Mouse (Mus musculus): ENCODE results near the gene Bckdha. TPM values are rescaled to one million over a fixed set of nuclear protein-coding genes. Genes with fewer than 3 reads are reported as not detected.

Bckdha gene
- total RNA-seq, 2 experiments from 2014 or later, result 51.9 to 60.8 TPM

DNA sequence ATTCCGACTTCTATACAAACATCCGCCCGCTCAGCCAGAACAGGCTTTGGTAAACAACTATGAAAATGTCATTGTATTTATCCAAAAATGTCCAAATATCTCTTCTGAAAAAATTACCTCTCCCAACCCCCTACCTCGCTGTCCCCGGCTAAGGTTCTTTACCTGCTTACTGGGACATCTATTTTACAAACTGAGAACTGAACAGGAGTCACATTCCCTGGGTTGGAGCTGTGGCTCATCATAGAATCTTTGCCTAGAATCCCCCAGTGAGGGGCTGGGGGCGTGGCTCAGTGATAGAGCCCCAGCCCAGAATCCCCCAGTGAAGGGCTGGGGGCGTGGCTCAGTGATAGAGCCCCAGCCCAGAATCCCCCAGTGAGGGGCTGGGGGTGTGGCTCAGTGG lies 47.3 kb downstream of the Bckdha start:
- DNase-seq, result no peak

DNA sequence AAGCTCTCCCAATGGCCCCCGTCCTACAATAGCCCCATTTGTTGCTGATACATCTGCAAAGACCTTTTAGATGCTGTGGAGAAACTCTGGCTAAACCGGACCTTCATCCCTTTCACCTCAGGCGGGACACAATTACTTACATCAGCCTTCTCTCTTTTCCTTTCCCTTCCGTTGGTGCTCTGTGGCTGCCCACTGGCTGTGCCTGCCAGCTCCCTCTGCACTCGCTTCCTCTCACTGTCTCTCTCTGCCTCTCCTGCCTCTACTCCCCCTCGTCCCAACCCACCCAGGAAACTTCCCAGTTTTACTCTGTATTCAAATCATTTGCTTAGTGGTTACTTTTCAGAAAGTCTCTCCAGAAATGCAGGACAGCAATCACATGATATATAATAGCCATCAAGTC lies 48.7 kb downstream of the Bckdha start:
- DNase-seq, result no peak

DNA sequence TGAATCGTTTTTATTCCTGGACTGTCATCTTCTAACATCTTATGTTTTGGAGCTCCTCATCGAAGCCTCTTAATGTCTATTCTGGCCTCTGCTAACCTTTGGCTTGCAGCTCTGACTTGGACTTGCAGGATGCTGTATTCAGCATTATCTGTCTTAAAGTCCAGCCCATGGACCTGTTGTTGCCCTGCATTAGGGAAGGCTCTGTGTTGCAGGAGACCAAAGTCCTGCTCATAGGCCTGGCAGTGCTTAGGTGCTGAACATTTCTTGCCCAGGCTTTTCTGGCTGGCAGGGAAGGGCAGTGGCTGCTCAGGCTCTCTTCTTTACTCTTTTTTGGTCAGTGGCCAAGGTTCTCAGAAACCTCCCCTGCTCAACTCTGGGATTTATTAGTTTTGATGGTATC lies 51.6 kb downstream of the Bckdha start:
- no peak for DNase-seq

DNA sequence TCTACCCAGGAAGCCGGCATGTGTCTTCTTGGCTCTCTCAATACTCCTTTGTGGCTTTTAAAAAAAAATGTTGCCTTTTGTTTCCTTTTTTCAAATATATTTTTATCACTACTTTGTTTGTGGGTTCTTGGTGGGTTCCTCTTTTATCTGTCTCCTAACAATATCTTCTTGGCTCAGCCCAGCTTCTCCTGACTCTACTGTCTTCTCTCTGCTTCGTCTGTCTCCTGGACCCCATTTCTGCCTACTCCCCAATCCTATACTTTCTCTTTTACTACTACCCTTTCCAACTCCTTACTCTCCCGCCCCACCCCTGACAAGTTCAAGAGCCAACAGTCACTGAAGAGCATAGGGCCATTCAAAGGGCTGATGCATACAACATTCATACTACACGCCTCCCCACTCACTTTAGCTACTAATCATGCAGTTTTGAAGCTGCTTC lies 52.1 kb downstream of the Bckdha start:
- DNase-seq, result no peak

DNA sequence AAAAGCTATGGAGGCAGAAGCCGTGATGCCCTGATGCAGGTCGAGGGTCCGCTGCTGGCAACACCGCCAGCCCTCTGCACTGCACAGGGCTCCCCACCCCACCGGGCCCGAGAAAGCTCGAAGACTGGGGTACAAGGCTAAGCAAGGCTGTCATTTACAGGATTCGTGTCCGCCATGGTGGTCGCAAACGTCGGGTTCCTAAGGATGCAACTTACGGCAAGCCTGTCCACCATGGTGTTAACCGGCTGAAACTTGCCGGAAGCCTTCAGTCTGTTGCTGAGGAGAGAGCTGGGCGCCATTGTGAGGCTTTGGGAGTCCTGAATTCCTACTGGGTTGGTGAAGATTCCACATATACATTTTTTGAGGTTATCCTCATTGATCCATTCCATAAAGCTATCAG lies 57.4 kb downstream of the Bckdha start:
- DNase-seq, result no peak

DNA sequence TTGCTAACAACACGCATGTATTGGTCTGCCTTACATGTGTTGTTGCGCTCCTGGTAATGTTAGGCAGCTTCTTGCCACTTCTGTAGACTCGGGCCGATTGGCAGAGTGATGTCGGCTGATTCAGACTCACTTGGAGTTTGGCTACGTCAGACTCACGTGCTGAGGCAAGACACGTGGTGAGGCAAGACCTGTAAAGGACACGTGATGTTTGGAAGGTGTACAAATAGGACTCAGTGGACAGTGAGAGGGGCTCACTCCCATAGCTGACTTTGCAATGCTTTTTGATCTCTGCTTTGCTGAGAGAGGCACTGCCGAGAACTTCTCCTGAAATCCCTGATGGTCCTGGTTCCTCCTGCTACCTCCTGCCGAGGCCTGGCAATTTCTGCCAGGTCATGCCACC lies 58.1 kb downstream of the Bckdha start:
- no peak for DNase-seq

DNA sequence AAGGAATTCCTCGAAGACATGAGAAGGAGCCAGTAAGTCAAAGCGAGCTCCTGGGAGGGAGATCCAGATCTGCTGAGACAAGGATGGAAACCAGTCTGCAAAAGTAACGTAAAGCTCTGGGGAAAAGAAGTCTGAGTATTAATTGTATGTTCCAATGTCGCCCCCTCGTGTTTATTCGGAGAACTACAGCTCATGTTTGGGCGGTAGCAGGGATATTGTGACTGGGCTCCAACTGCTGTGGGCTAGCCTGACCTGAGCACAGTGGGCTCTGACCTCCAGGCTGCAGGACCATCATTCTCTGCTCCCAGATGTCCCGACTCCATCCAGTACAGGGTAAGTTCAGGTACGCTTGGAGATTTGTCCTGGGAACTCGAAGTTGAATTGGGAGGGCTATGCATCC lies 59.1 kb downstream of the Bckdha start:
- DNase-seq, result peak; percentile 71

DNA sequence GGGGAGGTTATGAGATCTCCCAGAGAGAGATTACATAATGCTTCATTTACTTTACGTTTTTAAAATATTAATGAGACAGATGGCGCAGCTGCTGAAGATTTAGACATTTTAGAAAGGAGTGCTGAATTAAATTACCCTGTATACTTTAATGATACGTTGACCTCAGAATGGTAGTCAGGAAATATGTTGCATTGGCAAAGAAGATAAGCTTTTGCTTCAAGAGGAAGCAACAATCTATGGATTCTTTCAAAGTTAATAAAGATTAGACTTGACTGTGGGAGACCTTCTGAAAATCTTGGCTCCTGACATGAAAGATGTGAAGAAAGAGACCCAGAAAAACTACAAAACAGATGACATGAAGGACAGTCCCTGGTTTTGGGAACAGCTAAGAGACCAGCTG lies 64.9 kb downstream of the Bckdha start:
- DNase-seq, result no peak

DNA sequence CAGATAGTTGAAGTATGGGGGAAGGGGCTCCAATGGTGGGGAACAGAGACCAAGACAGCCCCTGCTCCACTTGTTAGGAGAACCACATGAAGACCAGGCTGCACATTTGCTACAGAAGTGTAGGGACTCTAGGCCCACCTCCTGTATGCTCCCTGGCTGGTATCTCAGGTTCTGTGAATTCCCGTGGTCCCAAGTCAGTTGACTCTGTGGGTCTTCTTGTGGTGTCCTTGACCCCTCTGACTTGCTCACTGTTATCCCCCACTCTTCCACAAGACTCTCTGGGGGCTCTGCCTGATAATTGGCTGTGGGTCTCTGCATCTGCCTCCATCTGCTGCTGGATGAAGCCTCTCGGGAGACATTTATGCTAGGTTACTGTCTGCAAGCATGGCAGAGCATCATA lies 67.6 kb downstream of the Bckdha start:
- no peak for DNase-seq

DNA sequence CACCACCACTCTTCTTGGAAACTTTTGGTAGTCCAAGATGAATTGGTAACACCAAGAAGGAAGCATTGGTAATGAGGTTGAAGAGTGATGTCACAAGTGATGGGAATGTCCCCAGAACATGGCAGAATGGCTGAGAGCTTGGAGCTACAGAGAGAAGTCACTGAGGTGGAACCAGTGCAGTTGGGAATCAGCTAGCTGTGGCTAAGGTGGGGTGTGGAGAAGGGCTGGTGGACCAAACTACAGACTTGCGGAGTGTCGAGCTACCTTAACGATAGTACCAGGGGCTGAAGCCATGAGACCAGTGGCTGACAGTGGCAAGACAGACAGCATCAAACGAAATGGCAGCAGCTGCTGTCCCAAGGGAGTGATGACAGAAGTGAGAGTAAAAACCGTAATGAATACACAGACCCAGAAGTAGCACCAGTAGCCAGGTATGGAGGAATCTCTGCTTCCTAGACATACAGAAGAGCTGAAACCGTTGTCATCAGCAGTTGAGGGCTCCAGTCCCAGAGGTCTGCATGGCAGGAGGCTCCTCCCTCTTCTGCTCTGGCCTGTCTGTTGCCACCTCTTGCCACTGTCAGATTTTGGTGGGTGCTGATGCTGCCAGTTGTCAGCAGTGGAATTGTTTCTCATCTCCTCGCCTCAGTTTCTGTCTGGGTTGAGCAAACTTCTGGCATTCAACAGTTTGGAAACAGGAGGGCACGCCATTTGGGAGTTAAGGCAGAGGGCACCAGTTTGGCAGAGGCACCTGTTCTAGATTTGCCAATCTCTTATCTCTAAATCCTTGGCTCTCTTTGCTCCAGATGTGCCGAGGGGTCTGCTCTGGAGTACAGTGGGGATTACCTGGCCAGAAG lies 73.2 kb downstream of the Bckdha start:
- no peak for DNase-seq

DNA sequence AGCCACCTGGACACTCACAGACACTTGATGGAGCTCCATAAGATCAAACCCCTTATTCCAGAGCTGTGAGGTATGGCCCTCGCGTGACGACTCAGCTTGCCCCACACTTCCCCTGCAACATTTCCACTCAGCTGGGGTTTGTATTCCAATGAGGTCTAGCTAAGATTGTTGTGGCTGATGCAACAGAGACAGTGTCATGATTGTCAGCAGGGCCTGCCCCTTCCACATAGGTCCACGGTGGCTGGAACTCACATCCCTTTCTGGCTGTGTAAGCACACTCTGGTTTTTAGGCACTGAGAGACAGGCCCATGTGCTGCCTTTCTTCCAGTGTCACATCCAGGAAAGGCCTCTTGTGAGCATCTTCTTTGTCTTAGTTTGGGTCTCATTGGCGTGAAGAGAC lies 74.1 kb downstream of the Bckdha start:
- no peak for DNase-seq

DNA sequence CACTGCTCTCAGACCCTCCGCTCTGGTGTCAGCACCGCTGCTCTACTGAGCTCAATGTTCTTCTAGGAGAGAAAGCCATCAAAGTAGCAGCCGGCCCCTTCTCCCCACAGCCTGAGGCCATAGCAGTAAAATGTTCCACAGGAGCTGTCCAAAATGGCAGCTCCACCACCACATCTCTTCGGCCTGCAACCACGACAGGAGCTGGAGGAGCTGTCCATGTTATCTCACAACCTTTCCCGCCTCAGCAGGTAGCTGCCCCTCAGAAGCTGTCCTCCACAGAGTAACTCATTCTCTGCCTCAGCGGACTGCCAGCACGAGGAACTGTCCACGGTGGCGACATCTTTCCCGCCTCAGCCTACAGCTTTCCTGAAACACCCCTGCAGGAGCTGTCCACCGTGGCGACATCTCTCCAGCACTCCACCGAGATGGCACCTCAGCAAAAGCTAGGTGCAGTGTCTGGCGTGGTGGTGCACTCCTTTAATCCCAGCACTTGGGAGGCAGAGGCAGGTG lies 76.4 kb downstream of the Bckdha start:
- no peak for DNase-seq

Other genes with a start within 250 kb of the Bckdha start
- gene Cxcl17, start 246.1 kb downstream of the Bckdha start, total RNA-seq (2021), result not detected
- gene Ceacam1, start 181.4 kb downstream of the Bckdha start, total RNA-seq (2021), result 1 to 10 TPM; 4.9 to 7.8 TPM
- gene Ceacam2, start 119.1 kb downstream of the Bckdha start, total RNA-seq (2021), result under 1 TPM; 0.35 to 0.75 TPM
- gene Erich4, start 43.1 kb downstream of the Bckdha start, total RNA-seq (2021), result not detected
- gene Dmac2, start 39.6 kb downstream of the Bckdha start, total RNA-seq (2021), result 10 to 100 TPM; 24.8 to 24.9 TPM
- 1 to 10 TPM; 1.9 to 2.5 TPM for gene B3gnt8, start 32.3 kb downstream of the Bckdha start, total RNA-seq (2021)
- 10 to 100 TPM; 23.6 to 26.0 TPM for gene Exosc5, start 183 bp upstream of the Bckdha start, total RNA-seq (2021)
- gene Tmem91, start 16.2 kb upstream of the Bckdha start, total RNA-seq (2021), result under 1 TPM; 0.45 to 0.47 TPM
- 10 to 100 TPM; 10.5 to 10.9 TPM for gene B9d2, start 21.8 kb upstream of the Bckdha start, total RNA-seq (2021)
- 10 to 100 TPM; 15.2 to 25.6 TPM for gene Tgfb1, start 28.0 kb upstream of the Bckdha start, total RNA-seq (2021)
- gene Ccdc97, start 60.1 kb upstream of the Bckdha start, total RNA-seq (2021), result 10 to 100 TPM; 31.9 to 39.6 TPM
- 10 to 100 TPM; 91.8 to 98.1 TPM for gene Hnrnpul1, start 95.8 kb upstream of the Bckdha start, total RNA-seq (2021)
- 100 to 1,000 TPM in 1 of 2 experiments, 10 to 100 TPM in 1; 89.3 to 110 TPM for gene Axl, start 129.7 kb upstream of the Bckdha start, total RNA-seq (2021)
- gene Cyp2s1, start 157.9 kb upstream of the Bckdha start, total RNA-seq (2021), result under 1 TPM; 0.27 to 0.52 TPM
- not detected for gene Cyp2b10, start 238.6 kb upstream of the Bckdha start, total RNA-seq (2021)

Data from gastrocnemius, postnatal 10 days (tissue).